Mouse (Mus musculus): ENCODE measurements around the gene Rpl41. TPM values are rescaled to one million over a fixed set of nuclear protein-coding genes. Genes with fewer than 3 reads are reported as not detected.
A peak's percentile ranks its signal among the peaks of the same experiment; 100 is the strongest.
"Not testable (repeated sequence)": the region's sequence is repeated elsewhere in the genome, so short reads cannot be mapped to it uniquely, and the experiment has no call there.

Gene Rpl41
- polyA plus RNA-seq, 1 experiment from 2014 or later = 2,664 TPM

DNA sequence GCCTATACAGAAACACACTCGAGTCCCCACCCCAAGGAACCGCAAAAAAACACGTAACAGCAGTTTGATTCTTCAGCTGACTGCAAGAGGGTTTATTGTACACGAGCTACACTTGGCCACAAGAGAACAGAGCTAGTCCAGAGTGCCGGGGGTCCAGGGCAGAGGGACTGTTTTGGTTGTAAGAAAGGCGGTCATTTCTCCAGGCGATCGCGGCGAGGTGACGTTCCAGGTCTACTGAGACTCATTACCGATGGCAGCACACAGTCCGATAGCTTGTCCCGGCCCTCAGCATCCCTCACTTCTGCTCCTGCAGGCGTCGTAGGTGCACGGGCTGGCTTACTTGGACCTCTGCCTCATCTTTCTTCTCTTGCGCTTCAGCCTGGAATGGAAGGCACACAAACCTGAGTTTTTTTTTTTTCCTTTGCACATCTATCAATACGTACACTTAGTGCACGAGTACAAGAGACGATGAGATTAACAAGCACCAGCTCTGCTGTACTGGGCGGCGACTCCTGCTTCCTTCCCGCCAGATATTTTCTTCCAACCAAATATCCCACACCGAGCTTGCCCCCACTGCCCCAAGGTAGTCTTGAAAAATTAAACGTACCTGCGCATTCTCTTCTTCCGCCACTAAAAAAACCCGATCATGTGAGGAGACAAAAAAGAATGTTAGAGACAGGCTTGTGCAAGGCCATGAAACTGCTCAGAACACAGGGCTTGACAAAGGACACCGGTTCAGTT, 884 bp downstream of the Rpl41 start:
- not testable (repeated sequence) for H3K9me3 ChIP-seq (replicated peaks; ENCODE audit: control insufficient read depth, low read length); ATAC-seq (replicated peaks; ENCODE audit: insufficient number of reproducible peaks, low FRiP score, low TSS enrichment); H3K27me3 ChIP-seq (ENCODE audit: control insufficient read depth, insufficient read depth, low read length)
- Histone ChIP-seq H3K9ac (ENCODE audit: low read depth, low read length) (peak overlapping the region; percentile 95), H3K4me2 (peak overlapping the region; percentile 87), H3K27ac (ENCODE audit: low read depth, low read length) (peak overlapping the region; percentile 94), H3K4me1 (ENCODE audit: control insufficient read depth, insufficient read depth, low read length) (peaks cover 14% of the 10 kb centered on the region), H3K36me3 (ENCODE audit: control insufficient read depth, insufficient read depth, low read length) (peaks cover 15% of the 10 kb centered on the region), H3K4me3 (ENCODE audit: low read depth, low read length) (peak overlapping the region; percentile 84)
- under 1% methylated on average over 27 of the region's 30 CpGs for WGBS (ENCODE audit: insufficient replicate concordance)

DNA sequence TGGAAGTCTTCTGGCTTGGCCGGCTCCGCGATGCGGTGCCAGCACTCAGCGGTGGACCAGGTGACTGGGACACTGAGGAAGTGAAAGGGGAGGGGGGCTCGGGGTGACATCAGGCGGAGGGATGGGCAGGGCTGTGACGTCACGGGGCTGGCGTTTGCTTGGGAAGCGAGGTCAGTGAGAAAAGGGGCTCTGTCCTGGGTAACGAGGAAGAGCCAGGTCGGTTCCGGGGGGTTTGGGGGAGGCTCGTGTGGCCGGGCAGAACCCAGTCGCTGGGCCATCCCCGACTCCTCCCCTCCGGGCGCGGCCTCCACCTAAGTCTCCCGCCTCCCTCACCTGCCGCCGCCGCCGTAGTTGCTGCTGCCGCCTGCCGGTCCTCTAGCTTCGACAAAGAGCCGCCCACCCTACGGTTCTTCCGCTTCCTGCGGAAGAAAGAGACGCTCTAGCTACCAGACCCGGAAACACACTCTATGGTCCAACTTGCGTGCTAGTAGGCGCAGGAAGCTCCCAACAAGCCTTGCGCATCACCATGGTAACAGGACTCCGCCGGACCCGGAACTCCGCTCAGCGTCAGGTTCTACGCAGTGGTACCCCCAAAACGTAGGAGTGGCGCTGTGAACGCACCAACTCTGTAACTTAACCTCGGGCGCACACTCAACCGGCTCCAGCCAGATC, 1.6 kb downstream of the Rpl41 start, which contains the start of gene Zc3h10:
Gene Zc3h10 (minus strand): TSS at position 414 of the 672 bp plus-strand sequence.
- Histone ChIP-seq H3K4me2 (peak within 1 kb of the TSS; percentile 87), H3K4me1 (ENCODE audit: control insufficient read depth, insufficient read depth, low read length) (peaks cover 18% of the 10 kb centered on the region), H3K27ac (ENCODE audit: low read depth, low read length) (peak within 1 kb of the TSS; percentile 94), H3K27me3 (ENCODE audit: control insufficient read depth, insufficient read depth, low read length) (no peaks in the 10 kb centered on the region), H3K9me3 (replicated peaks; ENCODE audit: control insufficient read depth, low read length) (no peaks in the 10 kb centered on the region), H3K36me3 (ENCODE audit: control insufficient read depth, insufficient read depth, low read length) (peaks cover 18% of the 10 kb centered on the region), H3K4me3 (ENCODE audit: low read depth, low read length) (peak within 1 kb of the TSS; percentile 84), H3K9ac (ENCODE audit: low read depth, low read length) (peak within 1 kb of the TSS; percentile 95)
- WGBS (ENCODE audit: insufficient replicate concordance) = under 1% methylated on average over 49 of the region's 50 CpGs
- peak; percentile 83 for ATAC-seq (replicated peaks; ENCODE audit: insufficient number of reproducible peaks, low FRiP score, low TSS enrichment)

DNA sequence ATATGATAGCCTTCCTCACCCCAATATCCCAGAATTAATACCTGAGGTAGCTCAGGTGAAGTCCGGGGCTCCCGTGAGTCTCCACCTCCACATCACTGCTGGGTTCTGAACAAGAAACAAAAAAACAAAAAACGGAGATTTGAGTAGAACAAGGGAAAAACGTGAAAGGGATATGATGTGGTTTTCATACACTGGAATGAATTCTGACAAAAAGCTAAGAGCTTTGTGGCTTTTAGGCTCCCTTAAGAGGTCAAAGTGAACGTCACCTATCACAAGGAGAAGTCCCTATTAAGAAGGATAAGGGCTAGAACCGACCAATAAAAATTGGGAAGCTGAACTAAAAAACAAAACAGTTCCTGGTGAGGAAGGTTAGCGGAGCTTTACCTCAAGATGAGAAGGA, 2.3 kb downstream of the Rpl41 start:
- Histone ChIP-seq H3K9ac (ENCODE audit: low read depth, low read length) (peak overlapping the region; percentile 70), H3K36me3 (ENCODE audit: control insufficient read depth, insufficient read depth, low read length) (peaks cover 21% of the 10 kb centered on the region), H3K4me2 (peak overlapping the region; percentile 87), H3K4me1 (ENCODE audit: control insufficient read depth, insufficient read depth, low read length) (peaks cover 18% of the 10 kb centered on the region), H3K27ac (ENCODE audit: low read depth, low read length) (peak overlapping the region; percentile 94), H3K4me3 (ENCODE audit: low read depth, low read length) (peak overlapping the region; percentile 84), H3K9me3 (replicated peaks; ENCODE audit: control insufficient read depth, low read length) (no peaks in the 10 kb centered on the region), H3K27me3 (ENCODE audit: control insufficient read depth, insufficient read depth, low read length) (no peaks in the 10 kb centered on the region)
- ATAC-seq (replicated peaks; ENCODE audit: insufficient number of reproducible peaks, low FRiP score, low TSS enrichment) = no peak
- 17% methylated on average over 7 of the region's 7 CpGs for WGBS (ENCODE audit: insufficient replicate concordance)

GRCm38 (mm10) chr10:128546361-128546760, 2.7 kb downstream of the Rpl41 start:
- H3K9me3 ChIP-seq (replicated peaks; ENCODE audit: control insufficient read depth, low read length) = no peaks in the 10 kb centered on the region
- 15% methylated on average over 4 of the region's 4 CpGs for WGBS (ENCODE audit: insufficient replicate concordance)

DNA sequence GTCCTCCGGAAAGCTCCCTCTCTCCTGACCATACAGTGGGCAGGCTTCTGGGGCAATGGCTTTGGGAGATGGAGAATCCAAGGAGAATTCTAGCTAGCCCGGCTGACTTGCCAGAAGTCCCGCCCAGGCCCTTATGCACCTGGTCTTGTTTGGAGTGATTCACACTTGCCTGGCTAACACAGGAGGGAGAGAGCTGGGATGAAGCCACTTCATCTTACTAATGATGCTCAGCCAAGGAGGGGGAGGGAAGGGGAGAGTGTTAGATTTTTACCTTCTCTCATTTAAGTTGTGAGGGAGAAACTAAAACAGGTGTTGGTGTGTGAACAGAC, 3.6 kb downstream of the Rpl41 start:
- H3K4me2 ChIP-seq = no peak overlapping the region
- H3K27ac ChIP-seq (ENCODE audit: low read depth, low read length) = no peak overlapping the region
- WGBS (ENCODE audit: insufficient replicate concordance) = 86% methylated on average over 3 of the region's 3 CpGs
- no peaks in the 10 kb centered on the region for H3K27me3 ChIP-seq (ENCODE audit: control insufficient read depth, insufficient read depth, low read length)
- no peak overlapping the region for H3K9ac ChIP-seq (ENCODE audit: low read depth, low read length)
- no peak overlapping the region for H3K4me3 ChIP-seq (ENCODE audit: low read depth, low read length)
- H3K4me1 ChIP-seq (ENCODE audit: control insufficient read depth, insufficient read depth, low read length) = peaks cover 18% of the 10 kb centered on the region
- ATAC-seq (replicated peaks; ENCODE audit: insufficient number of reproducible peaks, low FRiP score, low TSS enrichment) = no peak
- H3K36me3 ChIP-seq (ENCODE audit: control insufficient read depth, insufficient read depth, low read length) = peaks cover 21% of the 10 kb centered on the region
- H3K9me3 ChIP-seq (replicated peaks; ENCODE audit: control insufficient read depth, low read length) = no peaks in the 10 kb centered on the region

More at GRCm38 (mm10) chr10:128546361-128546760, 2.7 kb downstream of the Rpl41 start:
- Histone ChIP-seq H3K4me1 (ENCODE audit: control insufficient read depth, insufficient read depth, low read length) (peaks cover 18% of the 10 kb centered on the region), H3K4me2 (peak overlapping the region; percentile 87), H3K27me3 (ENCODE audit: control insufficient read depth, insufficient read depth, low read length) (no peaks in the 10 kb centered on the region), H3K27ac (ENCODE audit: low read depth, low read length) (peak overlapping the region; percentile 94; the same call in 1 of the 2 replicates), H3K4me3 (ENCODE audit: low read depth, low read length) (peak overlapping the region; percentile 84), H3K9ac (ENCODE audit: low read depth, low read length) (peak overlapping the region; percentile 70), H3K36me3 (ENCODE audit: control insufficient read depth, insufficient read depth, low read length) (peaks cover 21% of the 10 kb centered on the region)
- ATAC-seq (replicated peaks; ENCODE audit: insufficient number of reproducible peaks, low FRiP score, low TSS enrichment) = no peak

- H3K9ac ChIP-seq (ENCODE audit: low read depth, low read length) = no peak overlapping the region
- H3K36me3 ChIP-seq (ENCODE audit: control insufficient read depth, insufficient read depth, low read length) = peaks cover 21% of the 10 kb centered on the region
- no peak for ATAC-seq (replicated peaks; ENCODE audit: insufficient number of reproducible peaks, low FRiP score, low TSS enrichment)
- no peaks in the 10 kb centered on the region for H3K27me3 ChIP-seq (ENCODE audit: control insufficient read depth, insufficient read depth, low read length)
- peaks cover 18% of the 10 kb centered on the region for H3K4me1 ChIP-seq (ENCODE audit: control insufficient read depth, insufficient read depth, low read length)
- no peak overlapping the region for H3K4me3 ChIP-seq (ENCODE audit: low read depth, low read length)
- H3K4me2 ChIP-seq = no peak overlapping the region
- 93% methylated on average over 37 of the region's 37 CpGs for WGBS (ENCODE audit: insufficient replicate concordance)
- H3K9me3 ChIP-seq (replicated peaks; ENCODE audit: control insufficient read depth, low read length) = no peaks in the 10 kb centered on the region
- H3K27ac ChIP-seq (ENCODE audit: low read depth, low read length) = no peak overlapping the region
These were observed 4.2 kb downstream of the Rpl41 start for GRCm38 (mm10) chr10:128544674-128545569.

GRCm38 (mm10) chr10:128544151-128544657, 4.9 kb downstream of the Rpl41 start:
- ATAC-seq (replicated peaks; ENCODE audit: insufficient number of reproducible peaks, low FRiP score, low TSS enrichment) = no peak
- peaks cover 21% of the 10 kb centered on the region for H3K36me3 ChIP-seq (ENCODE audit: control insufficient read depth, insufficient read depth, low read length)
- H3K4me2 ChIP-seq = no peak overlapping the region
- no peak overlapping the region for H3K27ac ChIP-seq (ENCODE audit: low read depth, low read length)
- H3K4me1 ChIP-seq (ENCODE audit: control insufficient read depth, insufficient read depth, low read length) = peaks cover 18% of the 10 kb centered on the region
- 93% methylated on average over 15 of the region's 15 CpGs for WGBS (ENCODE audit: insufficient replicate concordance)
- no peaks in the 10 kb centered on the region for H3K27me3 ChIP-seq (ENCODE audit: control insufficient read depth, insufficient read depth, low read length)
- H3K9ac ChIP-seq (ENCODE audit: low read depth, low read length) = no peak overlapping the region
- H3K9me3 ChIP-seq (replicated peaks; ENCODE audit: control insufficient read depth, low read length) = no peaks in the 10 kb centered on the region
- H3K4me3 ChIP-seq (ENCODE audit: low read depth, low read length) = no peak overlapping the region

DNA sequence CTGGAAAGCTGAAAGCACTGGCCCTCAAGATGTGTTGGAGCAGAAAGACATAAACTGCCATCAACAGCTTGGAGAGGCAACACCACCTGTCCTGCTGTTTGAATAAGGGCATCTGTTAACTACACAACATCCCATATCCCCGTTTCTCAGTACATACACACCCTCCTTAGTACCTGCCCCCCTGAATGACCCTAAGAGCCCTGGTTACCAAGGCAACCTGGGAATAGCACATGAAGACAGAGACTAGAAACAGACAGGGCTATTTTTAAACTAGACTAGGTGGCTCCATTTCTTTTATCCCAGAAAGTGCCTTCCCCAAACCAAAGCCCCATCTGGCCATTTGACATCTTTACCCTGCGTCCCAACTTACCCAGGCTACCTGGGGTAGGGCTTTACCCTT, 6.0 kb downstream of the Rpl41 start:
- Histone ChIP-seq H3K4me2 (peak overlapping the region; percentile 9; the same call in 1 of the 2 replicates), H3K36me3 (ENCODE audit: control insufficient read depth, insufficient read depth, low read length) (peaks cover 21% of the 10 kb centered on the region), H3K27me3 (ENCODE audit: control insufficient read depth, insufficient read depth, low read length) (no peaks in the 10 kb centered on the region), H3K9ac (ENCODE audit: low read depth, low read length) (no peak overlapping the region), H3K4me1 (ENCODE audit: control insufficient read depth, insufficient read depth, low read length) (peaks cover 18% of the 10 kb centered on the region), H3K9me3 (replicated peaks; ENCODE audit: control insufficient read depth, low read length) (no peaks in the 10 kb centered on the region), H3K4me3 (ENCODE audit: low read depth, low read length) (no peak overlapping the region), H3K27ac (ENCODE audit: low read depth, low read length) (no peak overlapping the region)
- no peak for ATAC-seq (replicated peaks; ENCODE audit: insufficient number of reproducible peaks, low FRiP score, low TSS enrichment)
- WGBS (ENCODE audit: insufficient replicate concordance) = 64% methylated on average over 2 of the region's 2 CpGs

All from heart, embryonic 11.5 days (tissue).